Mouse (Mus musculus) thymus, adult 18-20 months (tissue): ENCODE data around the gene Olfr223.
A peak's percentile ranks its signal among the peaks of the same experiment; 100 is the strongest.
"Not testable (repeated sequence)": the region's sequence is repeated elsewhere in the genome, so short reads cannot be mapped to it uniquely, and the experiment has no call there.

Source experiments
- DNase-seq, 2 experiments: peaks; one replicate each; pipeline ENCODE4 v3.0.0; 2022; ENCODE audit warnings: mixed read lengths in 2 of 2

The Olfr223 gene

GRCm38 (mm10) chr11:59593189-59593588 lies at the start of gene Olfr223:
Gene Olfr223 (minus strand): TSS chr11:59593289.
- no peak for DNase-seq

GRCm38 (mm10) chr11:59642420-59642819 lies 49.3 kb upstream of the Olfr223 start:
- no peak for DNase-seq

- no peak for DNase-seq
These were observed 48.1 kb upstream of the Olfr223 start for GRCm38 (mm10) chr11:59641227-59641626.

GRCm38 (mm10) chr11:59639957-59640643 lies 47.0 kb upstream of the Olfr223 start:
- DNase-seq = no peak

GRCm38 (mm10) chr11:59636695-59637414 lies 43.8 kb upstream of the Olfr223 start:
- DNase-seq = no peak

GRCm38 (mm10) chr11:59635821-59636694 lies 43.0 kb upstream of the Olfr223 start:
- DNase-seq = no peak

GRCm38 (mm10) chr11:59635251-59635795 lies 42.2 kb upstream of the Olfr223 start:
- no peak for DNase-seq

GRCm38 (mm10) chr11:59634001-59634660 lies 41.0 kb upstream of the Olfr223 start:
- DNase-seq = no peak

- no peak for DNase-seq
These were observed 39.9 kb upstream of the Olfr223 start for GRCm38 (mm10) chr11:59633037-59633436.

GRCm38 (mm10) chr11:59631980-59632379 lies 38.9 kb upstream of the Olfr223 start:
- DNase-seq = no peak

GRCm38 (mm10) chr11:59629871-59630270 lies 36.8 kb upstream of the Olfr223 start:
- no peak for DNase-seq

- DNase-seq = no peak
These were observed 35.1 kb upstream of the Olfr223 start for GRCm38 (mm10) chr11:59628177-59628576.

- no peak for DNase-seq
These were observed 33.1 kb upstream of the Olfr223 start for GRCm38 (mm10) chr11:59626192-59626591.

- DNase-seq = peak; percentile 46 to 64
These were observed 31.0 kb upstream of the Olfr223 start for GRCm38 (mm10) chr11:59624017-59624630.

- DNase-seq = no peak
These were observed 29.1 kb upstream of the Olfr223 start for GRCm38 (mm10) chr11:59622214-59622613.

GRCm38 (mm10) chr11:59616986-59617385 lies 23.9 kb upstream of the Olfr223 start:
- not testable (repeated sequence) for DNase-seq

GRCm38 (mm10) chr11:59614120-59614519 lies 21.0 kb upstream of the Olfr223 start:
- DNase-seq = no peak

GRCm38 (mm10) chr11:59611646-59612045 lies 18.6 kb upstream of the Olfr223 start:
- DNase-seq = no peak

GRCm38 (mm10) chr11:59602287-59602686 lies 9.2 kb upstream of the Olfr223 start:
- no peak for DNase-seq

- no peak for DNase-seq
These were observed 7.8 kb upstream of the Olfr223 start for GRCm38 (mm10) chr11:59600872-59601271.

- DNase-seq = no peak
These were observed 6.1 kb upstream of the Olfr223 start for GRCm38 (mm10) chr11:59599211-59599610.

- DNase-seq = no peak
These were observed 3.9 kb upstream of the Olfr223 start for GRCm38 (mm10) chr11:59596950-59597349.
